Mouse (Mus musculus): Measurements from ENCODE around the gene Osbp2. TPM values are rescaled to one million over a fixed set of nuclear protein-coding genes. Genes with fewer than 3 reads are reported as not detected.
A peak's percentile ranks its signal among the peaks of the same experiment; 100 is the strongest.

The Osbp2 gene
- total RNA-seq, 1 experiment, result 0.27 TPM

DNA sequence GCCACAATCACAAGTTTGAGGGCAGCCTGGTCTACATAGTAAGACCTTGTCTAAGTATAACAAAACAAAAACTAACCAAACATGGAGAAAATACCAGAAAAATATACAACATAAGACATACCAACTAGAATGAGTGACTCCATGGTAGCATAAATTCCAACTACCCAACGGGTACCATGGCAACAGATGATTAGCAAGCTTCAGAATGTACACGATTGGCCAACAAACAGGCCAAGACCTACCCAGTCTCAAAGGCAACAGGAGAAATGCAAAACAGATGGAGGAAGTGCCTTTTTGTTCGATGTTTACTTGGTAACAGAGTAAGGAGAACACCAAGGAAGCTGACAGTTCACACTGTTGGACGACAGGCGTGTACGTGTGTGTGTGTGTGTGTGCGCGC is 96.7 kb downstream of the Osbp2 start:
- TF ChIP-seq CHD2 (IDR thresholded peaks at IDR 0.05; ENCODE audit: low read depth, low read length), result no peak
- no peak for TF ChIP-seq ZC3H11A (IDR thresholded peaks at IDR 0.05; ENCODE audit: borderline replicate concordance, low read depth, low read length)
- no peak for TF ChIP-seq ZNF384 (IDR thresholded peaks at IDR 0.05; ENCODE audit: low read depth, low read length)
- TF ChIP-seq MAFK (IDR thresholded peaks at IDR 0.05; ENCODE audit: insufficient read depth, low read depth, low read length), result no peak
- no peak for TF ChIP-seq HCFC1 (IDR thresholded peaks at IDR 0.05; ENCODE audit: borderline replicate concordance, insufficient read depth, low read length)
- in situ Hi-C loops (cut with MboI; ENCODE audit: low sequenced_read_pairs in 2 of 2, unreplicated experiment in 2 of 2), result no loop called here
- H3K36me3 ChIP-seq (ENCODE audit: control insufficient read depth, insufficient read depth, low read length, poor library complexity, severe bottlenecking), result no peaks in the 10 kb centered on the region
- no peak overlapping the region for H3K9ac ChIP-seq (ENCODE audit: insufficient read depth, low read depth, low read length, poor library complexity, severe bottlenecking)
- H3K9me3 ChIP-seq (ENCODE audit: control insufficient read depth, insufficient read depth, low read depth, low read length), result no peaks in the 10 kb centered on the region
- H3K27ac ChIP-seq (ENCODE audit: insufficient read depth, low read depth, low read length, poor library complexity, severe bottlenecking), result no peak overlapping the region
- 0 out of 4 replicates have a peak, but pooled peaks cover 0 to 1% of the 10 kb centered on the region in 2 experiments for H3K4me1 ChIP-seq (ENCODE audit: control insufficient read depth in 2 of 2, insufficient read depth in 2 of 2, low read length in 2 of 2, poor library complexity in 1 of 2)
- no peak overlapping the region for H3K4me3 ChIP-seq (ENCODE audit: insufficient read depth in 1 of 2, low read depth in 1 of 2, low read length in 2 of 2, poor library complexity in 1 of 2, severe bottlenecking in 1 of 2)
- no peak for DNase-seq (ENCODE audit: low read depth, low spot score)

DNA sequence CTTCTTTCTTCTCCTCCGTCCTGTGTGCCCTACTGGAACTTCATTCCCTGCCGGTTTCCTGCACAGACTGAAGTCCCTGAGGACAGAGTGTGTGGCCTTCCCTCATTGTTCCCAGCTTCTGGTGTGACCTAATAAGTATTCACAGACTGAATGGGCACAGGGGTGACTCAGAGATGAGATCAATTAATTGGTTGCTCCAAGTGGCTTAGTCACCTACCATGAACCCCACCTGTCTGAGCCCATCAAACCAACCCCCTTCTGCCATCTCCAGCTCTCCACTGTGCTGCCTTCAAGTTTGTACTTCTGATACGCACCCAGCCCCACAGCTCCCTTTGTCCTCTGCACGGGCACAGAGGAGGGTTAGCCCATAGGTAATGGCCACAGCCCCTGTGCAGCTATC is 99.4 kb downstream of the Osbp2 start:
- Histone ChIP-seq H3K27ac (ENCODE audit: insufficient read depth, low read depth, low read length, poor library complexity, severe bottlenecking) (no peak overlapping the region), H3K4me3 (ENCODE audit: insufficient read depth in 1 of 2, low read depth in 1 of 2, low read length in 2 of 2, poor library complexity in 1 of 2, severe bottlenecking in 1 of 2) (no peak overlapping the region), H3K4me1 (ENCODE audit: control insufficient read depth in 2 of 2, insufficient read depth in 2 of 2, low read length in 2 of 2, poor library complexity in 1 of 2) (0 out of 4 replicates have a peak, but pooled peaks cover 0 to 1% of the 10 kb centered on the region in 2 experiments), H3K9me3 (ENCODE audit: control insufficient read depth, insufficient read depth, low read depth, low read length) (no peaks in the 10 kb centered on the region), H3K9ac (ENCODE audit: insufficient read depth, low read depth, low read length, poor library complexity, severe bottlenecking) (no peak overlapping the region), H3K36me3 (ENCODE audit: control insufficient read depth, insufficient read depth, low read length, poor library complexity, severe bottlenecking) (no peaks in the 10 kb centered on the region)
- no peak for DNase-seq (ENCODE audit: low read depth, low spot score)
- no peak for TF ChIP-seq ZC3H11A (IDR thresholded peaks at IDR 0.05; ENCODE audit: borderline replicate concordance, low read depth, low read length)
- no peak for TF ChIP-seq CHD2 (IDR thresholded peaks at IDR 0.05; ENCODE audit: low read depth, low read length)
- no peak for TF ChIP-seq MAFK (IDR thresholded peaks at IDR 0.05; ENCODE audit: insufficient read depth, low read depth, low read length)
- no peak for TF ChIP-seq ZNF384 (IDR thresholded peaks at IDR 0.05; ENCODE audit: low read depth, low read length)
- no peak for TF ChIP-seq HCFC1 (IDR thresholded peaks at IDR 0.05; ENCODE audit: borderline replicate concordance, insufficient read depth, low read length)
- in situ Hi-C loops (cut with MboI; ENCODE audit: low sequenced_read_pairs in 2 of 2, unreplicated experiment in 2 of 2), result no loop called here

DNA sequence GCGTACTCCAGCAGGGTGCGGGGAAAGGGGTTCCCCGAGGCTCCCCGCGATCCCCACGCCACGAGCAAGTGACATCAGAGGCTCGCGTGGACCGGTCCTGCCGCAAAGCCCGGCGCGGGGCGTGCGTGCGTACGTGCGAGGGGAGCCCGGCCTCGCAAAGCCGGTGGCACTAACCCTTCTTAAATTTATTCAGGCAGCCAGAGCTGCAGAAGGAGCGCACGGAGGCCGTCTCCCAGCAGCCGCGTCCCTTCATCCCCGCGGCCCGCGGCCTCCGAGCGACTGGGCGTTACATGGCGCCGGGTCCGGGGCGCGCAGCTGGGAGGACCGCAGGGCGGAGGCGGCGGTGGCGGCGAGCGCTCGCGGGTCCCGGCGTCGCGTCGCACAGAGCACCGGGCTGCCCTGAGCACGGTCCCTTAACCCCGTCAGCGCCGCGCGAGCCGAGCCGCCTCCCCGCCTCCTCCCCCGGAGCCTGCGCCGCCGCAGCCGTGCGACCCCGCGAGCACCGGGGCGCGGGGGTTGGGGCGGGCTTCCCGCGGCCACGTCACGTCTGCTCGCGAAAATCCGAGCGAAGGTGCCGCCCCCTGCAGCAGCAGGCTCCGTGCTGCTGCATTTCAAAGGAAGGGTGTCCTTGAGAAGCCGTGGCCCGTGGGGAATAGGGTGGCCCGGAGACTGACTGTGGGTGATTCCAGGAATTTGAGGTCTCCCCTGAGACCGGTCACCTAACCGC is 101.8 kb downstream of the Osbp2 start:
- Histone ChIP-seq H3K4me3 (ENCODE audit: insufficient read depth in 1 of 2, low read depth in 1 of 2, low read length in 2 of 2, poor library complexity in 1 of 2, severe bottlenecking in 1 of 2) (peak overlapping the region; percentile 71 to 77), H3K9me3 (ENCODE audit: control insufficient read depth, insufficient read depth, low read depth, low read length) (no peaks in the 10 kb centered on the region), H3K27ac (ENCODE audit: insufficient read depth, low read depth, low read length, poor library complexity, severe bottlenecking) (no peak overlapping the region), H3K4me1 (ENCODE audit: control insufficient read depth in 2 of 2, insufficient read depth in 2 of 2, low read length in 2 of 2, poor library complexity in 1 of 2) (0 out of 4 replicates have a peak, but pooled peaks cover 0 to 1% of the 10 kb centered on the region in 2 experiments), H3K36me3 (ENCODE audit: control insufficient read depth, insufficient read depth, low read length, poor library complexity, severe bottlenecking) (no peaks in the 10 kb centered on the region), H3K9ac (ENCODE audit: insufficient read depth, low read depth, low read length, poor library complexity, severe bottlenecking) (peak overlapping the region; percentile 64)
- in situ Hi-C loops (cut with MboI; ENCODE audit: low sequenced_read_pairs in 2 of 2, unreplicated experiment in 2 of 2), result no loop called here
- no peak for DNase-seq (ENCODE audit: low read depth, low spot score)
- TF ChIP-seq MAFK (IDR thresholded peaks at IDR 0.05; ENCODE audit: insufficient read depth, low read depth, low read length) (no peak), ZNF384 (IDR thresholded peaks at IDR 0.05; ENCODE audit: low read depth, low read length) (no peak), HCFC1 (IDR thresholded peaks at IDR 0.05; ENCODE audit: borderline replicate concordance, insufficient read depth, low read length) (no peak), ZC3H11A (IDR thresholded peaks at IDR 0.05; ENCODE audit: borderline replicate concordance, low read depth, low read length) (no peak), CHD2 (IDR thresholded peaks at IDR 0.05; ENCODE audit: low read depth, low read length) (no peak)

DNA sequence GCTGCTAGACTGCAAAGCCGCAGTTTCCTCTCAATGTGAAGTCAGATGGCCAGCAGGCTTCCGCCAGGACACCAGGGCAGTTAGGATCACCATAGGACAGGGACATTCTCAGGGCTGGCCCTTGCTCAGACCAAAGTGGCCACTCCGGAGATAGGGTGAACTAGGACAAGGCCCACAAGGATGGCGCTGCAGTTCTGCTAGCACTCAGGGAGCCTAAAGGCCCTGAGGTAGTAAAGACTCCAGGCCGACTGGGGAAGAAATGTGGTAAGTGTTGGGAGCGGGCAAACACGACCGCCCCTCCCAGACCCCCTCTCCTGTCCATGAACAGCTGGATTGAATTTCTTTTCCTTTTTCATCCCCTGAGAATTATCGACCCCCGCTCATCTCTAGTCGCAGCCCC is 102.4 kb downstream of the Osbp2 start:
- H3K9ac ChIP-seq (ENCODE audit: insufficient read depth, low read depth, low read length, poor library complexity, severe bottlenecking), result peak overlapping the region; percentile 64
- H3K27ac ChIP-seq (ENCODE audit: insufficient read depth, low read depth, low read length, poor library complexity, severe bottlenecking), result no peak overlapping the region
- TF ChIP-seq CHD2 (IDR thresholded peaks at IDR 0.05; ENCODE audit: low read depth, low read length), result no peak
- H3K36me3 ChIP-seq (ENCODE audit: control insufficient read depth, insufficient read depth, low read length, poor library complexity, severe bottlenecking), result no peaks in the 10 kb centered on the region
- in situ Hi-C loops (cut with MboI; ENCODE audit: low sequenced_read_pairs in 2 of 2, unreplicated experiment in 2 of 2), result no loop called here
- no peaks in the 10 kb centered on the region for H3K9me3 ChIP-seq (ENCODE audit: control insufficient read depth, insufficient read depth, low read depth, low read length)
- peak overlapping the region; percentile 71 to 77 for H3K4me3 ChIP-seq (ENCODE audit: insufficient read depth in 1 of 2, low read depth in 1 of 2, low read length in 2 of 2, poor library complexity in 1 of 2, severe bottlenecking in 1 of 2)
- H3K4me1 ChIP-seq (ENCODE audit: control insufficient read depth in 2 of 2, insufficient read depth in 2 of 2, low read length in 2 of 2, poor library complexity in 1 of 2), result 0 out of 4 replicates have a peak, but pooled peaks cover 0 to 1% of the 10 kb centered on the region in 2 experiments
- no peak for DNase-seq (ENCODE audit: low read depth, low spot score)

Measured in ES-E14 (cell line).